ENCODE assay signal across 8 mouse cellular contexts in genomic region chr12:87146966-87147365, GRCm38 (mm10). TPM values are rescaled to one million over a fixed set of nuclear protein-coding genes. Genes with fewer than 3 reads are reported as not detected.
DNase-seq lines count a peak whose midpoint lies in the region; ATAC-seq lines count a peak whose summit lies in the region.

Gene Gstz1, plus strand, starts transcription at chr12:87147165.

- H3K27me3 ChIP-seq in lung, embryonic 16.5 days (ENCODE audit: control insufficient read depth, insufficient read depth, low read depth, low read length) = no peaks in the 10 kb centered on the region

- peak within 1 kb of the TSS; percentile 65 for H3K4me2 ChIP-seq in lung, embryonic 16.5 days (ENCODE audit: low read depth, low read length)

- peak; percentile 75 for DNase-seq in MEL-GATA-1-ER (ENCODE audit: extremely low read depth, low read depth)
- peak; percentile 72 for DNase-seq in cerebellum, adult 8-10 months
- DNase-seq in forelimb bud, embryonic 11.5 days (ENCODE audit: low read depth, low spot score) = peak; percentile 89
- DNase-seq in layer of hippocampus, adult 9-10 months (ENCODE audit: low spot score) = peak; percentile 75
- peak; percentile 71 for DNase-seq in ovary, postnatal 10 days (ENCODE audit: low spot score)
- DNase-seq in thymus, postnatal 14 days = peak; percentile 94

- no peaks in the 10 kb centered on the region; the same call in 1 of the 2 replicates for H3K36me3 ChIP-seq in lung, embryonic 16.5 days (ENCODE audit: control insufficient read depth, insufficient read depth, low read length)

- H3K4me3 ChIP-seq in lung, embryonic 16.5 days (ENCODE audit: low read length) = peak within 1 kb of the TSS; percentile 82

- no peaks in the 10 kb centered on the region for H3K9me3 ChIP-seq in lung, embryonic 16.5 days (ENCODE audit: control insufficient read depth, low read length)

- peak within 1 kb of the TSS; percentile 87 for H3K9ac ChIP-seq in lung, embryonic 16.5 days (ENCODE audit: low read length)

- peaks cover 13% of the 10 kb centered on the region for H3K4me1 ChIP-seq in lung, embryonic 16.5 days (replicated peaks; ENCODE audit: control insufficient read depth, insufficient read depth, low read length)

- H3K27ac ChIP-seq in lung, embryonic 16.5 days (ENCODE audit: low read length) = peak within 1 kb of the TSS; percentile 96

- under 1% methylated on average over 27 of the region's 27 CpGs for WGBS in lung, embryonic 16.5 days

- ATAC-seq in hematopoietic stem cell, adult 5-6 weeks (replicated peaks in 1 of 2; ENCODE audit: insufficient read depth in 1 of 2, low FRiP score in 2 of 2, low TSS enrichment in 1 of 2, low read depth in 1 of 2, poor library complexity in 2 of 2, severe bottlenecking in 2 of 2) = peak; percentile 86 to 89
- peak; percentile 82 for ATAC-seq in lung, embryonic 16.5 days (ENCODE audit: low read depth)

RNA-seq across cellular contexts. Expression of gene Gstz1, which starts in this region (rescaled TPM):
- 29.0 TPM in 2 replicates for total RNA-seq in hematopoietic stem cell, adult 5-6 weeks (2017)
- 42.6 and 44.2 TPM in 2 replicates for polyA plus RNA-seq in lung, embryonic 16.5 days (2015; fragmentation: Nextera tagmentation; extraction: Ambion mirVana)

Comparison
In these comparisons a context has a peak if more than half of its experiments do, and no peak if none do; other contexts are left out.
1. Peak in every context shown above with its lines: DNase-seq, ATAC-seq, H3K4me3 ChIP-seq and H3K27ac ChIP-seq.